Mouse (Mus musculus) liver, embryonic 13.5 days (tissue): ENCODE results near the gene Rasal1. TPM values are rescaled to one million over a fixed set of nuclear protein-coding genes. Genes with fewer than 3 reads are reported as not detected.

ENCODE experiments used
- ATAC-seq: fragments of 200-750 bp; cut with Nextera tagmentation; 2 replicates; pipeline ENCODE4 v1.8.0; 2017; ENCODE audit warnings: low read depth, mild to moderate bottlenecking, moderate number of reproducible peaks, moderate library complexity
- DNase-seq: peaks from one replicate; pipeline ENCODE4 v3.0.0; 2022
- H3K27ac ChIP-seq: fragments of 300-500 bp; sonication (generic); 2 replicates; pipeline ENCODE4 v1.5.1; 2015; ENCODE audit warnings: moderate library complexity, mild to moderate bottlenecking, inconsistent platforms
- H3K27me3 ChIP-seq: fragments of 300-500 bp; sonication (generic); 2 replicates; pipeline ENCODE4 v1.6.1; 2015; ENCODE audit warnings: mild to moderate bottlenecking, inconsistent platforms
- H3K36me3 ChIP-seq: fragments of 300-500 bp; sonication (generic); 2 replicates; pipeline ENCODE4 v1.6.1; 2015; ENCODE audit warnings: mild to moderate bottlenecking, inconsistent platforms
- H3K4me1 ChIP-seq: fragments of 300-500 bp; sonication (generic); replicated peaks from 2 replicates; pipeline ENCODE4 v1.6.1; 2015; ENCODE audit warnings: inconsistent platforms
- H3K4me2 ChIP-seq: fragments of 300-500 bp; sonication (generic); 2 replicates; pipeline ENCODE4 v1.6.1; 2015; ENCODE audit warnings: inconsistent platforms, mild to moderate bottlenecking, moderate library complexity
- H3K4me3 ChIP-seq: fragments of 300-500 bp; sonication (generic); replicated peaks from 2 replicates; pipeline ENCODE4 v1.5.1; 2015; ENCODE audit warnings: mild to moderate bottlenecking, inconsistent platforms
- H3K9ac ChIP-seq: fragments of 300-500 bp; sonication (generic); 2 replicates; pipeline ENCODE4 v1.6.1; 2015; ENCODE audit warnings: mild to moderate bottlenecking, inconsistent platforms
- H3K9me3 ChIP-seq: fragments of 300-500 bp; sonication (generic); replicated peaks from 2 replicates; pipeline ENCODE4 v1.6.1; 2016; ENCODE audit warnings: inconsistent platforms
- WGBS: fragments of 180-500 bp; shearing (Covaris S2); methylation state at CpG from one replicate; pipeline ENCODE4 v1.1.7; 2015; ENCODE audit not compliant: insufficient replicate concordance; 5-methylcytosine and 5-hydroxymethylcytosine counted together
- polyA plus RNA-seq: library from polyadenylated mRNA; unstranded; fragments of >200 nt; fragmentation: Nextera tagmentation; extraction: Ambion mirVana; gene quantifications from 2 replicates; pipeline ENCODE4 v1.2.1, GENCODE M21; 2015

The Rasal1 gene
- polyA plus RNA-seq, 1 experiment from 2014 or later = 0.18 TPM

DNA sequence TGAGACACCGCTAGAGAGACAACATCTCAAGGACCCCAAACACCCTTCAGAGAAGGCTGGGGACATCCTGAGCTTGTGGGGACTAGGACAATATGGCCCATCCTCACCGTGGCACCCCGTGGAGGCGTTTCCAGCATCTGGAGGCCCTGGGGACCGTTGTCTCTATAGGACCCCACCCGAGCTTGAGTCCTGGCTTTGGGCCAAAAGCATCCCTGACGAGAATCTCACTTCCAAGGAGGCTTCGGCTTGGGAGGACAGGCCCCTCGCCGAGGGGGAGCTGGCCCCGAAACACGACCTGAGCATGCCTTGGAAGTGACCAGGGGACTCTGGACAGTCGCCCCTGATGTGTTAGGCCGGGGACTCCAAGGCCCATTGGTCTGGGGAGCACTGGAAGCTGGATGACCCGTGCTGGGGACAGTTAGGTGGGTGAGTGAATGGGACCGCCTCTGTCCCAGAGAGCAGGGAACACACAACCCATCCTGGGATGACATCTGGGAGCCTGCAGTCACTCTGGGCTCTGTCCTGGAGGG lies 39.3 kb upstream of the Rasal1 start:
- Histone ChIP-seq H3K4me1 (peaks cover 42% of the 10 kb centered on the region), H3K27me3 (no peaks in the 10 kb centered on the region), H3K4me3 (no peak overlapping the region), H3K9me3 (no peaks in the 10 kb centered on the region), H3K36me3 (peaks cover 7% of the 10 kb centered on the region; the same call in 1 of the 2 replicates), H3K27ac (no peak overlapping the region), H3K9ac (no peak overlapping the region), H3K4me2 (no peak overlapping the region)
- no peak for ATAC-seq
- no peak for DNase-seq
- WGBS = 82% methylated on average over 16 of the region's 16 CpGs

GRCm38 (mm10) chr5:120610906-120611305 lies 37.7 kb upstream of the Rasal1 start:
- ATAC-seq (no peak), DNase-seq (no peak)
- Histone ChIP-seq H3K4me1 (peaks cover 37% of the 10 kb centered on the region), H3K27me3 (no peaks in the 10 kb centered on the region), H3K9ac (peak overlapping the region; percentile 75; the same call in 1 of the 2 replicates), H3K9me3 (peaks cover 3% of the 10 kb centered on the region), H3K4me2 (peak overlapping the region; percentile 83), H3K36me3 (peaks cover 18% of the 10 kb centered on the region), H3K4me3 (peak overlapping the region; percentile 75), H3K27ac (no peak overlapping the region)
- WGBS = 96% methylated on average over 5 of the region's 5 CpGs

- DNase-seq (no peak), ATAC-seq (no peak)
- Histone ChIP-seq H3K9me3 (peaks cover 6% of the 10 kb centered on the region), H3K4me3 (peak overlapping the region; percentile 75), H3K36me3 (peaks cover 23% of the 10 kb centered on the region), H3K9ac (peak overlapping the region; percentile 75), H3K4me2 (peak overlapping the region; percentile 83), H3K4me1 (peaks cover 33% of the 10 kb centered on the region), H3K27me3 (no peaks in the 10 kb centered on the region), H3K27ac (peak overlapping the region; percentile 76)
- 64% methylated on average over 8 of the region's 8 CpGs for WGBS
Measured at GRCm38 (mm10) chr5:120611416-120611815, 37.2 kb upstream of the Rasal1 start.

GRCm38 (mm10) chr5:120612442-120612821 lies 36.2 kb upstream of the Rasal1 start, which contains the start of the genes Rita1 and Ddx54:
TSS of gene Rita1 (minus strand) at chr5:120612589.
TSS of gene Ddx54 (plus strand) at chr5:120612739.
- peak; percentile 73 for ATAC-seq
- peak; percentile 95 for DNase-seq
- Histone ChIP-seq H3K27ac (peak within 1 kb of the TSS; percentile 76), H3K36me3 (peaks cover 33% of the 10 kb centered on the region), H3K4me3 (peak within 1 kb of the TSS; percentile 75), H3K9ac (peak within 1 kb of the TSS; percentile 75), H3K9me3 (peaks cover 6% of the 10 kb centered on the region), H3K4me2 (peak within 1 kb of the TSS; percentile 83), H3K4me1 (peaks cover 27% of the 10 kb centered on the region), H3K27me3 (no peaks in the 10 kb centered on the region)
- WGBS = under 1% methylated on average over 22 of the region's 22 CpGs

DNA sequence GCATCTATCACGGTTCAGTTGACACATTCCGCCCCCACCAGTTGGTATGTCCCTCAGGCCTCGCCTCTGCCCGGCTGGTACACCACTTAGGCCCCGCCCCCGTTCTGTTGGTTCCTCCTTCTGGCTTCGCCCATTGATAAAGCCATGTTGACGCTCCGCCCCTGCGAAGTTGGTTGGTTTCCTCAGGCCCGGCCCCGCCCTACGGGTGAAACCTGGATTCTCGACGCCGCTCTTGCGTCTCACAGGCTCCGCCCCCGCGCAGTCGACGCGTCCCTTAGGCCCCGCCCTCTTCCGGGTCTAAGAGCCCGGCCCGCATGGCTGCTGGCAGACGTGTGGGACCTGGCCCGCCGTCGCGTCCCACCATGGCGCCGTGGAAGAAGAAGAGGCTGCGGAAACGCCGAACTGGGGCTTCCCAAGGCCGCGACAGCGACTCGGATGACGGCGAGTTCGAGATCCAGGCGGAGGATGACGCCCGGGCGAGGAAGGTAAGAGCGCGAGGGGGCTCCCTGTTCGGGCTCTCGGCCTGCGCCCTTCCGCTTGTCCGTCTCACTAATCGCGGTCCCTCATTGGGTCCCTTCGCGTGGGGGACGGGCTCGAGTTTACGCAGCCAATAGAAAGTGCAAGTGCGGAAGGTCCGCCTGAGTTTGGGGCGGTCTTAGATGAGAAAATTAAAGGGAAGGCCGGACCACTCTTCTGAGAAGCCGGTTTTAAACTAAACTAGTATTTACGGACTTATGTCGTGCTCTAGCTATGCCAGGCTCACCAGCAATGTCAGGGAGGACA lies 35.6 kb upstream of the Rasal1 start:
- Histone ChIP-seq H3K4me3 (peak overlapping the region; percentile 75), H3K36me3 (peaks cover 39% of the 10 kb centered on the region), H3K4me2 (peak overlapping the region; percentile 83), H3K4me1 (peaks cover 27% of the 10 kb centered on the region), H3K9ac (peak overlapping the region; percentile 75), H3K27ac (peak overlapping the region; percentile 76), H3K9me3 (peaks cover 6% of the 10 kb centered on the region), H3K27me3 (no peaks in the 10 kb centered on the region)
- ATAC-seq (peak; percentile 88), DNase-seq (peak; percentile 100)
- under 1% methylated on average over 69 of the region's 69 CpGs for WGBS

- H3K27me3 ChIP-seq = no peaks in the 10 kb centered on the region
- H3K9ac ChIP-seq = no peak overlapping the region
- H3K4me2 ChIP-seq = no peak overlapping the region
- no peak overlapping the region for H3K27ac ChIP-seq
- 86% methylated on average over 4 of the region's 4 CpGs for WGBS
- H3K4me3 ChIP-seq = no peak overlapping the region
- no peak for ATAC-seq
- H3K9me3 ChIP-seq = peaks cover 6% of the 10 kb centered on the region
- DNase-seq = no peak
- peaks cover 61% of the 10 kb centered on the region for H3K36me3 ChIP-seq
- H3K4me1 ChIP-seq = peaks cover 25% of the 10 kb centered on the region
Measured at GRCm38 (mm10) chr5:120615903-120616302, 32.7 kb upstream of the Rasal1 start.

GRCm38 (mm10) chr5:120618778-120619177 lies 29.8 kb upstream of the Rasal1 start:
- H3K9me3 ChIP-seq = peaks cover 6% of the 10 kb centered on the region
- H3K4me3 ChIP-seq = no peak overlapping the region
- 88% methylated on average over 12 of the region's 12 CpGs for WGBS
- H3K36me3 ChIP-seq = peaks cover 90% of the 10 kb centered on the region
- peaks cover 8% of the 10 kb centered on the region for H3K4me1 ChIP-seq
- no peak overlapping the region for H3K27ac ChIP-seq
- ATAC-seq (no peak), DNase-seq (no peak)
- H3K4me2 ChIP-seq = no peak overlapping the region
- H3K9ac ChIP-seq = no peak overlapping the region
- H3K27me3 ChIP-seq = no peaks in the 10 kb centered on the region

- no peak overlapping the region for H3K4me3 ChIP-seq
- no peak overlapping the region for H3K9ac ChIP-seq
- peaks cover 4% of the 10 kb centered on the region for H3K4me1 ChIP-seq
- 17% methylated on average over 5 of the region's 5 CpGs for WGBS
- DNase-seq (peak; percentile 46), ATAC-seq (no peak)
- H3K9me3 ChIP-seq = peaks cover 6% of the 10 kb centered on the region
- H3K4me2 ChIP-seq = no peak overlapping the region
- peaks cover 94% of the 10 kb centered on the region for H3K36me3 ChIP-seq
- no peak overlapping the region for H3K27ac ChIP-seq
- H3K27me3 ChIP-seq = no peaks in the 10 kb centered on the region
Measured at GRCm38 (mm10) chr5:120619201-120619600, 29.4 kb upstream of the Rasal1 start.

DNA sequence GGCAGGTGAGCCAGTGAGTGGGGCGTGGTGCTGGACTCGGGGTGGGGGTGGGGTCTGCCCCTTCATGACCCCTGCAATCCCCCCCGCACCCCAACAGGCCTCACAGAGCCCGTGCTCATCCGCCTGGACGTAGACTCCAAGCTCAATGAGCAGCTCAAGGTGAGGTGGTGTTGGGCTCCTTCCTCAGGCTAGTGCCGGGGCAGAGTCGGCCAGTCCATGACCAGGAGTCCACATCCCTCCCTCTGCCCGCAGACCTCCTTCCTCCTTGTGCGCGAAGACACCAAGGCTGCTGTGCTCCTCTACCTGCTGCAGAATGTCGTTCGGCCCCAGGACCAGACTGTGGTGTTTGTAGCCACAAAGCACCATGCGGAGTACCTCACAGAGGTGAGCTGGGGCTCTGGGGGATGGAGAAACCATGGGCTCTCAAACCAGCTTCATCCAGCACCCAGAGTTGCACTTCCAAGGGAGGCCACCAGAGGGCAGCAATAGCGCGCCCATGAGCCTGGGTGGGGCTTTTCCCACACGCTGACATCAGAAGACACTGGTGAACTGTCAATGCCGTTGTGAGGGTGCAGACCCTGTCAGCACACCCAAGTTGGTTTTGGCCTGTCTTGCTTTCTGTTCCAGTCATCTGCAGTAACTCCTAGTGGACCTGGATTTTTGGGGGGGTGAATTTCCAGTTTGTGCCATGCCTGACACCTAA lies 28.1 kb upstream of the Rasal1 start:
- Histone ChIP-seq H3K36me3 (peaks cover 100% of the 10 kb centered on the region), H3K9me3 (peaks cover 6% of the 10 kb centered on the region), H3K4me3 (no peak overlapping the region), H3K4me1 (no peaks in the 10 kb centered on the region), H3K4me2 (no peak overlapping the region), H3K9ac (no peak overlapping the region), H3K27ac (no peak overlapping the region), H3K27me3 (no peaks in the 10 kb centered on the region)
- ATAC-seq (peak; percentile 8; the same call in 1 of the 2 replicates), DNase-seq (peak; percentile 70)
- WGBS = 66% methylated on average over 18 of the region's 18 CpGs

GRCm38 (mm10) chr5:120621078-120621765 lies 27.4 kb upstream of the Rasal1 start:
- Histone ChIP-seq H3K27me3 (no peaks in the 10 kb centered on the region), H3K9me3 (no peaks in the 10 kb centered on the region), H3K9ac (no peak overlapping the region), H3K36me3 (peaks cover 100% of the 10 kb centered on the region), H3K27ac (no peak overlapping the region), H3K4me1 (no peaks in the 10 kb centered on the region), H3K4me2 (no peak overlapping the region), H3K4me3 (no peak overlapping the region)
- ATAC-seq = no peak
- no peak for DNase-seq
- WGBS = 80% methylated on average over 23 of the region's 23 CpGs

- Histone ChIP-seq H3K9me3 (no peaks in the 10 kb centered on the region), H3K4me3 (no peak overlapping the region), H3K4me1 (no peaks in the 10 kb centered on the region; the same call in 1 of the 2 replicates), H3K4me2 (no peak overlapping the region), H3K27ac (no peak overlapping the region), H3K27me3 (no peaks in the 10 kb centered on the region), H3K9ac (no peak overlapping the region), H3K36me3 (peaks cover 100% of the 10 kb centered on the region)
- WGBS = 79% methylated on average over 10 of the region's 10 CpGs
- ATAC-seq (no peak), DNase-seq (no peak)
Measured at GRCm38 (mm10) chr5:120621846-120622197, 26.8 kb upstream of the Rasal1 start.
